Mouse (Mus musculus) cerebellum, adult 18-20 months (tissue): Measurements from ENCODE around the gene Ccdc162.
A peak's percentile ranks its signal among the peaks of the same experiment; 100 is the strongest.

Experiments
- DNase-seq, 2 experiments: peaks; one replicate each; pipeline ENCODE4 v3.0.0; 2021

Ccdc162 gene

GRCm38 (mm10) chr10:41632062-41632461 lies 84.4 kb downstream of the Ccdc162 start:
- DNase-seq, result no peak

- DNase-seq, result no peak
These were observed 89.4 kb downstream of the Ccdc162 start for GRCm38 (mm10) chr10:41626996-41627395.

- no peak for DNase-seq
These were observed 96.4 kb downstream of the Ccdc162 start for GRCm38 (mm10) chr10:41619988-41620387.

- no peak for DNase-seq
These were observed 100.9 kb downstream of the Ccdc162 start for GRCm38 (mm10) chr10:41615487-41615886.

GRCm38 (mm10) chr10:41611941-41612340 lies 104.5 kb downstream of the Ccdc162 start:
- DNase-seq, result no peak

GRCm38 (mm10) chr10:41609475-41609874 lies 107.0 kb downstream of the Ccdc162 start:
- no peak for DNase-seq

- DNase-seq, result no peak
These were observed 107.9 kb downstream of the Ccdc162 start for GRCm38 (mm10) chr10:41608485-41608884.

GRCm38 (mm10) chr10:41602667-41603066 lies 113.8 kb downstream of the Ccdc162 start:
- DNase-seq, result no peak

- no peak for DNase-seq
These were observed 114.4 kb downstream of the Ccdc162 start for GRCm38 (mm10) chr10:41601898-41602545.

- no peak for DNase-seq
These were observed 115.1 kb downstream of the Ccdc162 start for GRCm38 (mm10) chr10:41601302-41601701.

- DNase-seq, result peak; percentile 49 to 55
These were observed 117.4 kb downstream of the Ccdc162 start for GRCm38 (mm10) chr10:41599051-41599450.

- peak; percentile 59 to 69 for DNase-seq
These were observed 118.2 kb downstream of the Ccdc162 start for GRCm38 (mm10) chr10:41598221-41598620.

- no peak for DNase-seq
These were observed 120.9 kb downstream of the Ccdc162 start for GRCm38 (mm10) chr10:41595550-41595949.

GRCm38 (mm10) chr10:41594957-41595356 lies 121.5 kb downstream of the Ccdc162 start:
- no peak for DNase-seq

GRCm38 (mm10) chr10:41594433-41594832 lies 122.0 kb downstream of the Ccdc162 start:
- no peak for DNase-seq

GRCm38 (mm10) chr10:41588616-41589015 lies 127.8 kb downstream of the Ccdc162 start:
- no peak for DNase-seq

- DNase-seq, result no peak
These were observed 129.2 kb downstream of the Ccdc162 start for GRCm38 (mm10) chr10:41586947-41587852.

- DNase-seq, result no peak
These were observed 133.1 kb downstream of the Ccdc162 start for GRCm38 (mm10) chr10:41583383-41583782.

- no peak for DNase-seq
These were observed 133.5 kb downstream of the Ccdc162 start for GRCm38 (mm10) chr10:41582901-41583361.

- DNase-seq, result no peak
These were observed 136.0 kb downstream of the Ccdc162 start for GRCm38 (mm10) chr10:41580441-41580840.

- DNase-seq, result no peak
These were observed 137.9 kb downstream of the Ccdc162 start for GRCm38 (mm10) chr10:41578541-41578940.

GRCm38 (mm10) chr10:41576328-41576833 lies 140.1 kb downstream of the Ccdc162 start:
- no peak for DNase-seq

- no peak for DNase-seq
These were observed 140.7 kb downstream of the Ccdc162 start for GRCm38 (mm10) chr10:41575451-41576327.
